Mouse (Mus musculus) cerebellum, adult 2 months (tissue): ENCODE measurements around the gene Zfhx3.

ENCODE experiments used
- CTCF ChIP-seq: fragments of 200-500 bp; IDR thresholded peaks from 2 replicates; pipeline ENCODE4 v1.5.1; 2011; ENCODE audit warnings: low read depth, mild to moderate bottlenecking, control low read depth, low read length, moderate library complexity, borderline replicate concordance; ENCODE audit not compliant: insufficient read depth
- POLR2A ChIP-seq: fragments of 200-500 bp; IDR thresholded peaks from 2 replicates; pipeline ENCODE4 v1.6.1; 2011; ENCODE audit warnings: low read length, control low read depth, borderline replicate concordance; ENCODE audit not compliant: insufficient read depth

GRCm38 (mm10) chr8:108790559-108791293 is 848.3 kb downstream of the Zfhx3 start:
- TF ChIP-seq POLR2A (no peak), CTCF (peak; percentile 55; the same call in 1 of the 2 replicates)
